Mouse (Mus musculus) MEL (cell line): Measurements from ENCODE around the gene Mip. TPM values are rescaled to one million over a fixed set of nuclear protein-coding genes. Genes with fewer than 3 reads are reported as not detected.
"Not testable (repeated sequence)": the region's sequence is repeated elsewhere in the genome, so short reads cannot be mapped to it uniquely, and the experiment has no call there.

ENCODE experiments used
- DNase-seq: peaks from one replicate; pipeline ENCODE4 v3.0.0; 2011; ENCODE audit warnings: low read depth, low spot score
- H3K27ac ChIP-seq: 2 replicates; pipeline ENCODE4 v1.5.1; 2012; ENCODE audit warnings: low read depth, mild to moderate bottlenecking, control low read depth, low read length, moderate library complexity; ENCODE audit not compliant: control insufficient read depth
- H3K27me3 ChIP-seq, 2 experiments: fragments of 150-350 bp in 1 of 2; sonication (generic) in 1 of 2; 2 replicates each; pipeline ENCODE4 v1.6.1; 2012; ENCODE audit warnings: low read length in 2 of 2, mild to moderate bottlenecking in 2 of 2, improper control_type of control experiment in 1 of 2, moderate library complexity in 1 of 2; ENCODE audit not compliant: insufficient read depth in 2 of 2, control insufficient read depth in 1 of 2
- H3K36me3 ChIP-seq, 2 experiments: 2 replicates each; pipeline ENCODE4 v1.6.1; 2012 to 2014; ENCODE audit warnings: low read length in 2 of 2, improper control_type of control experiment in 1 of 2, inconsistent platforms in 1 of 2, mild to moderate bottlenecking in 1 of 2; ENCODE audit not compliant: insufficient read depth in 2 of 2, control insufficient read depth in 1 of 2
- H3K4me1 ChIP-seq, 2 experiments: fragments of 150-350 bp in 1 of 2; sonication (generic) in 1 of 2; 2 replicates each; pipeline ENCODE4 v1.6.1; 2012; ENCODE audit warnings: low read length in 2 of 2, improper control_type of control experiment in 1 of 2, mild to moderate bottlenecking in 1 of 2; ENCODE audit not compliant: insufficient read depth in 2 of 2, control insufficient read depth in 1 of 2
- H3K4me3 ChIP-seq, 2 experiments: fragments of 150-350 bp in 1 of 2; sonication (generic) in 1 of 2; 2 replicates each; pipeline ENCODE4 v1.5.1; 2012; ENCODE audit warnings: low read depth in 2 of 2, low read length in 2 of 2, mild to moderate bottlenecking in 2 of 2, moderate library complexity in 2 of 2, control low read depth in 1 of 2, improper control_type of control experiment in 1 of 2; ENCODE audit not compliant: control insufficient read depth in 1 of 2, insufficient read depth in 1 of 2
- H3K79me2 ChIP-seq: 2 replicates; pipeline ENCODE4 v1.6.1; 2012; ENCODE audit warnings: mild to moderate bottlenecking, low read length, moderate library complexity; ENCODE audit not compliant: control insufficient read depth, poor library complexity, insufficient read depth
- H3K9ac ChIP-seq: 2 replicates; pipeline ENCODE4 v1.6.1; 2012; ENCODE audit warnings: low read depth, mild to moderate bottlenecking, control low read depth, low read length, moderate library complexity; ENCODE audit not compliant: control insufficient read depth, poor library complexity, severe bottlenecking
- H3K9me3 ChIP-seq: fragments of 150-350 bp; sonication (generic); replicated peaks from 2 replicates; pipeline ENCODE4 v1.6.1; 2012; ENCODE audit warnings: mild to moderate bottlenecking, low read length, improper control_type of control experiment, moderate library complexity; ENCODE audit not compliant: insufficient read depth
- E2F4 ChIP-seq: IDR thresholded peaks from 2 replicates; pipeline ENCODE4 v1.6.1; 2011; ENCODE audit warnings: low read depth, low read length, improper control_type of control experiment, borderline replicate concordance
- EP300 ChIP-seq, 2 experiments: IDR thresholded peaks; 2 replicates each; pipeline ENCODE4 v1.6.1; 2011; ENCODE audit warnings: improper control_type of control experiment in 2 of 2, low read length in 2 of 2, low read depth in 1 of 2, mild to moderate bottlenecking in 1 of 2
- ETS1 ChIP-seq: IDR thresholded peaks from 2 replicates; pipeline ENCODE4 v1.6.1; 2012; ENCODE audit warnings: low read depth, mild to moderate bottlenecking, inconsistent platforms, low read length, improper control_type of control experiment, moderate library complexity
- GATA1 ChIP-seq: IDR thresholded peaks from 2 replicates; pipeline ENCODE4 v1.6.1; 2011; ENCODE audit warnings: low read depth, low read length, improper control_type of control experiment
- JUND ChIP-seq: IDR thresholded peaks from 2 replicates; pipeline ENCODE4 v1.6.1; 2011; ENCODE audit warnings: low read depth, mild to moderate bottlenecking, improper control_type of control experiment, low read length
- MXI1 ChIP-seq: IDR thresholded peaks from 2 replicates; pipeline ENCODE4 v1.6.1; 2011; ENCODE audit warnings: mild to moderate bottlenecking, low read depth, low read length, improper control_type of control experiment
- MYB ChIP-seq: IDR thresholded peaks from 2 replicates; pipeline ENCODE4 v1.6.1; 2011; ENCODE audit warnings: mild to moderate bottlenecking, low read depth, low read length, improper control_type of control experiment
- NRF1 ChIP-seq: IDR thresholded peaks from 2 replicates; pipeline ENCODE4 v1.6.1; 2014; ENCODE audit warnings: low read depth, mild to moderate bottlenecking, inconsistent platforms, low read length, improper control_type of control experiment, moderate library complexity; ENCODE audit not compliant: poor library complexity, insufficient read depth, severe bottlenecking
- POLR2AphosphoS5 ChIP-seq: IDR thresholded peaks from 2 replicates; pipeline ENCODE4 v1.6.1; 2012; ENCODE audit warnings: low read depth, borderline replicate concordance, mild to moderate bottlenecking, inconsistent platforms, low read length, moderate library complexity, mixed read lengths
- RAD21 ChIP-seq: IDR thresholded peaks from 2 replicates; pipeline ENCODE4 v1.6.1; 2011; ENCODE audit warnings: mild to moderate bottlenecking, low read depth, low read length, improper control_type of control experiment
- RCOR1 ChIP-seq: IDR thresholded peaks from 2 replicates; pipeline ENCODE4 v1.6.1; 2012; ENCODE audit warnings: low read depth, mild to moderate bottlenecking, inconsistent platforms, low read length, improper control_type of control experiment
- TBP ChIP-seq: IDR thresholded peaks from 2 replicates; pipeline ENCODE4 v1.8.0; 2011; ENCODE audit warnings: low read depth, low read length, improper control_type of control experiment
- TCF12 ChIP-seq: IDR thresholded peaks from 2 replicates; pipeline ENCODE4 v1.6.1; 2014; ENCODE audit warnings: low read depth, mild to moderate bottlenecking, inconsistent platforms, low read length, improper control_type of control experiment, moderate library complexity
- USF1 ChIP-seq: IDR thresholded peaks from 2 replicates; pipeline ENCODE4 v1.6.1; 2014; ENCODE audit warnings: low read depth, mild to moderate bottlenecking, inconsistent platforms, low read length, improper control_type of control experiment, moderate library complexity
- ZKSCAN1 ChIP-seq: IDR thresholded peaks from 2 replicates; pipeline ENCODE4 v1.6.1; 2012; ENCODE audit warnings: low read depth, mild to moderate bottlenecking, inconsistent platforms, low read length, improper control_type of control experiment, moderate library complexity
- ZNF384 ChIP-seq: IDR thresholded peaks from 2 replicates; pipeline ENCODE4 v1.6.1; 2012; ENCODE audit warnings: low read depth, mild to moderate bottlenecking, inconsistent platforms, low read length, improper control_type of control experiment
- polyA plus RNA-seq, 2 experiments: library from polyadenylated mRNA; stranded (reverse) in 1 of 2; unstranded in 1 of 2; fragments of >175 nt in 1 of 2; fragments of >200 nt in 1 of 2; gene quantifications; 2 replicates each; pipeline versions ENCODE4 v1.2.1 to v1.2.4; 2012; ENCODE audit warnings: low replicate concordance in 2 of 2, low read depth in 1 of 2; ENCODE audit not compliant: insufficient read length in 2 of 2, insufficient read depth in 1 of 2, missing spikeins in 1 of 2
- total RNA-seq: library from RNA; depleted of rRNA; stranded (reverse); fragments of 300-350 nt; gene quantifications from 2 replicates; pipeline ENCODE4 v1.2.3, GENCODE M21; 2012

Mip gene
- total and polyA plus RNA-seq, 3 experiments: 0.04 TPM; not detected in 2

DNA sequence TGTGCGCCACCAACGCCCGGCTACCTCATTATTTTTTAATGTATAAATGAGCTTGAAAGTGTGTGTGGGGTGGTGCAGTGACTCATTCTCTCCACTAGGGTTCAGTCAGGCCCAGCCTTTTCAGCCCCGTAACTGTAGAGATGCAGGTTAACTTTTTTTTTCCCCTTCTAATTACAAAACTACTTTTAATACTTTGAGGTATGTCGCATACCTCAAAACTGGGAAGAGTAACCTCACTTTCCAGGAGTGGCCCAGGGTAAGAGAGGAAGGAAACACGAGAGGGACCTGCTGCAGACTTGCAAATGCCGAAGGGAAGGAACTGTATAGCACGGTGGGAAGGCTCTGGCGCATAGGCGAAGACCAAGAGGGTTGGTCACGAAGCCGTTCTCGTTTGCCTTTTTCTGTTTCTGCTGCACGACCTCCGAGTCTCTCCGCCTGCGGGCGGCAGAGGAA lies 12.7 kb upstream of the Mip start (continued):
- TF ChIP-seq NRF1 (no peak), TCF12 (no peak)

DNA sequence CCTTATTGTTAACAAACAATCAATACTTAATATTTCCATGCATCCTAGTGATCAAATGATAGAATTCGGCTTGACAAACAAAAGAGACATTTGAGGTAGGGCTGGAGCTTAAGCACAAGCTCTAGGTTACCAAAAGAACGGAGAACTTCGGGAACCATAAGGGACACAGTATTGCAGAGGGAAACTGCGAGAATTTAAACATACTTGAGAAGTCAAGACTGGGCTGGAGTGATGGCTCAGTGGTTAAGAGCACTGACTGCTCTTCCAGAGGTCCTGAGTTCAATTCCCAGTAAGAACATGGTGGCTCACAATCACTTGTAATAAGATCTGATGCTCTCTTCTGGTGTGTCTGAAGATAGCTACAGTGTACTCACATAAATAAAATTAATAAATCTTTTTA lies 11.5 kb upstream of the Mip start:
- peak; percentile 98 for TF ChIP-seq TBP
- not testable (repeated sequence) for H3K4me3 ChIP-seq

DNA sequence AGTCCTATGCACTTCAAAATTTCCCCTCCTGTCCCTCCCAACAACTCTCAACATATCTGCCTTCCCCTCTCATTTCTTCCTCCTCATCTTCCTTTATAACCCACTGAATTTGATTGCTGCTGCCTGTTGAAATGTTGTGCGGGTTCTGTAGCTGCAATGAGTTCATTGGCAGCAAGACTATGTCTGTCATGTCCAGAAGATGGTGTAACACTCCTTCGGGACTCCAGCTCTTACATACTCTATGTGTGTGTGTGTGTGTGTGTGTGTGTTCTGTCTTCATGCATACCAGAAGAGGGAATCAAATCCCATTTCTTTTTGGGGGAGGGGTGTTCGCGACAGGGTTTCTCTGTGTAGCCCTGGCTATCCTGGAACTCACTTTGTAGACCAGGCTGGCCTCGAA lies 10.7 kb upstream of the Mip start:
- H3K36me3 ChIP-seq: peaks cover 0 to 22% of the 10 kb centered on the region in 2 experiments; a peak in 2 of 4 replicates
- peaks cover 11% of the 10 kb centered on the region for H3K79me2 ChIP-seq
- no peak overlapping the region for H3K27ac ChIP-seq
- DNase-seq: no peak
- H3K4me3 ChIP-seq: no peak overlapping the region
- peaks cover 6 to 32% of the 10 kb centered on the region in 2 experiments for H3K4me1 ChIP-seq
- no peak overlapping the region for H3K9ac ChIP-seq
- H3K27me3 ChIP-seq: no peaks in the 10 kb centered on the region
- no peaks in the 10 kb centered on the region for H3K9me3 ChIP-seq
- no peak for TF ChIP-seq ZNF384
- TF ChIP-seq E2F4: no peak
- no peak for TF ChIP-seq RAD21
- TF ChIP-seq POLR2AphosphoS5: no peak
- no peak for TF ChIP-seq EP300 (IDR thresholded peaks at IDR 0.05; ENCODE audit: low read depth in 1 of 2, low read length in 2 of 2)
- TF ChIP-seq MYB: no peak
- TF ChIP-seq MXI1: no peak
- TF ChIP-seq JUND: no peak
- TF ChIP-seq TCF12: no peak
- TF ChIP-seq RCOR1: no peak
- no peak for TF ChIP-seq NRF1
- no peak for TF ChIP-seq GATA1
- no peak for TF ChIP-seq USF1
- TF ChIP-seq ETS1: no peak
- TF ChIP-seq ZKSCAN1: no peak

More for the DNA sequence above, 11.5 kb upstream of the Mip start:
- Histone ChIP-seq H3K79me2 (peaks cover 11% of the 10 kb centered on the region), H3K4me1 (peaks cover 3 to 31% of the 10 kb centered on the region in 2 experiments; a peak in 3 of 4 replicates), H3K36me3 (peaks cover 0 to 22% of the 10 kb centered on the region in 2 experiments; a peak in 2 of 4 replicates)
- not testable (repeated sequence) for H3K27ac ChIP-seq, H3K27me3 ChIP-seq, H3K9ac ChIP-seq, DNase-seq, H3K9me3 ChIP-seq
